Mouse (Mus musculus): Measurements from ENCODE around the gene Mars.
A peak's percentile ranks its signal among the peaks of the same experiment; 100 is the strongest.
"Not testable (repeated sequence)": the region's sequence is repeated elsewhere in the genome, so short reads cannot be mapped to it uniquely, and the experiment has no call there.

Gene Mars

DNA sequence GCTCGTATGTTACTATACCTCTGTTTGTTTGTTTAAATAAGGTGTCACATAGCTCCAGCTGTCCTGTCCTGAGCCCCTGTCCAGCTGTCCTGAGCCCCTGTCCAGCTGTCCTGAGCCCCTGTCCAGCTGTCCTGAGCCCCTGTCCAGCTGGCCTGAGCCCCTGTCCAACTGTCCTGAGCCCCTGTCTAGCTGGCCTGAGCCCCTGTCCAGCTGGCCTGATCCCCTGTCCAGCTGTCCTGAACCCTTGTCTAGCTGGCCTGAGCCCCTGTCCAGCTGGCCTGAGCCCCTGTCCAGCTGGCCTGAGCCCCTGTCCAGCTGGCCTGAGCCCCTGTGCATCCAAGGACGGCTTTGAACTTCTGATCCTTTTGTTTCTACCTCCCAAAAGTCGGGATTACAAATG is 2.4 kb downstream of the Mars start:
- DNase-seq, result not testable (repeated sequence)

DNA sequence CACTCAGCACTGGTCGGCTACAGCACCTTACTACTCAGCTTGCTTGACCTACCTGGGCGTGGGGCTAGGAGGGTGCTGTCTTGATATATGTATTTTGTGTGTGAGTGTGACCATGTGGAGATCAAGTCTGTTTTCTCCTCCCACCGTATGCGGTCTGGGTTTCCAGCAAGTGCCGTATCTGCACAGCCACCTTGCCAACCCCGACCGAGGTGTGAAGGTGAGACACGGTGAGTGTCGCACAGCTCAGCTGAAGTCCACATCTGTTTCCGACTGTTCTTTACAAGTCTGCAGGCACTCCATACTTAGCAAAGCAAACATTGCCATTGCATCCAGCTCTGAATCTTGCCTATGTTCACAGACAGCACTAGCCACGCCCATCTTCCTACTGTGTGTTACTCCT is 8.4 kb downstream of the Mars start:
- no peak for DNase-seq

DNA sequence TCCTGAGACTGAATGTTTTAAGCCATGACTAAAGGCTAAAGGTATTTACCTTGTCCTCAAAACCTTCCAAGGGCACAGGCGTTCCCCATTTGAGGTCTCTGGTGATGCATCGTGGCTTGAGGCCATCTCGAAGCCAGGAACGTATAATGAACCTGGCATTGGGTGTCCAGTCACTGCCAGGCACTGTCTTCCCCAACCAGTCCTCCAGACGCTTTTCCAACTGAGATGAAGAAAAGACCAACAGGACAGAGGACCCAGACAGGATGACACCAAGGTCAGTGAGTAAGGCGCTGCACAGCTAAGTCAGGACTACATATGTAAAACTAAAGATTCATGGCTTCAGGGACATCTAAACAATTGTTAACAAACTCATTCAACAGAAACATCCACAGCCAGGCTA is 11.2 kb downstream of the Mars start:
- DNase-seq, result no peak

DNA sequence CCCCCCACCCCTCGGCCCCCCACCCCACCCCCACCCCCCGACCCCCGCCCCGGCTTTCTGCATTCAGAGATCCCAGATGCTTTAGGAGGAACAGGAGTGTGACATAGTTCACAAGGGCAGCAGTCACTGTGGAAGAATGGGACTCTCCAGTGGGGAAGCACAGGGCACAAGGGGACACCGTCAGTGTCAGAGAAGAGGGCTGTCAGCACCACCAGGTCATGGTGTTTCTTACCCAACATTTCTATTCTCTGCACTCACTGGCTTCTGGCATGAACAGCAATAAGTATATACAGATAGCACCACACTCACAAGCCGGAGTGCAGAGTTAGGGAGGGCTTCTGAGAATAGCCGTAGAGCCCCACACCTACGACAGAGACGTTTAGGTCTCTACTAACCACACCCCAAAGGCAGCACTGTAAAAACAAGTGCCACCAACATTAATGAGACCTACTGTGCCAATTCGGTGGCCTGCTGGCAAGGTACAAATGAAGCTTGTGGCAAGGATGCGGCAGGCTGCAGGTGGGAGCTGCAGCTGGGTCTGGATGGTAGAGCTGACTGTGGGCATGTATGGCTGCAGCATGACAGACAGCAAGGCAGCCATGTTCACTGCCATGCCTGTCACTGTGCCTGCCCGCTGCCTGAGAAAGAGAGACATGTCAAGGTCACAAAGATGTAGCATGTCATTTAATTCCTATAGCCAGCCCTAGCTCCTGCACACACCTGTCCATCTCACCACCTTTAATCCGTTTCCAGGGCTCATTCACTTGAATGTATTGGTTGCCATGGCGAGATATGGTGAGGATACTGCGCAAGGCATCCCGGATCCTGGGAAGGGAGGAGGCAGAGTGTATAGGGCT is 14.3 kb downstream of the Mars start:
- no peak for DNase-seq

DNA sequence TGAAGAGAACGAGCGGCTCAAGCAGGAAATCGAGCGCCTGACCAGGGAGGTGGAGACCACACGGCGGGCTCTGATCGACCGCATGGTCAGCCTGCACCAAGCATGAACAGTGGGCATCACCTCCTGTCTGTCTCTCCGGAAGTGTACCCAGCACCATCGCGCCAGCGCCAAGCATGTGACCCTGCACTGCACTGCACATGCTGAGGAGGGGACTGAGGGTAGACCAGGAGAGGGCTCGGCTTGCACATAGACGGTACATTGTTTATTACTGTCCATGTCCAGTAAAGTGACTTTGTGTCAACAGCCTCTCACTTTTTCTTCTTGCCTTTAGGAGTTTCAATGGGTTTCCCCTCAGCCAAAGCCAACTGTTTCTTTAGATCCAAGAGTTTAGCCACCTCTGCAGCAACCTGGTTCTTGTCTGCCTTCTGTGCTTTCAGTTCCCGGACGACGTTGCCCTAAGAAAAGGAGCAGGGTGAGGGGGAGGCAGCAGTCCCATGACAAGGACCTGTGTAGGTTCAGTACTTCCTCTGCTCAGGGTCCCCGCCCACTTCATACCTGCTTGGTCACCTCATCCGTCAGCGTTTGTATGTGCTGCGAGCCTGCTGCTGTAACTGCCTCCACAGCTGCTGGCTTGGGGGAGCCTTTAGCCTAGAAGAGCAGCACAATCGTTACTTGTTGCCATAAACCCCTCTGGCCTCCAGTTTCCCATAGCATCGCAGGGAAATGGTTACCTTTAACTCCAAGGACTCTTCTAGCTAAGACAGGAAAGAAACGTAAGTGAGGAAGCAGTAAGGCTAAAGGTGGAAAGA is 15.4 kb downstream of the Mars start:
- no peak for DNase-seq

GRCm38 (mm10) chr10:127294895-127295510 is 16.6 kb downstream of the Mars start:
- DNase-seq, result no peak

DNA sequence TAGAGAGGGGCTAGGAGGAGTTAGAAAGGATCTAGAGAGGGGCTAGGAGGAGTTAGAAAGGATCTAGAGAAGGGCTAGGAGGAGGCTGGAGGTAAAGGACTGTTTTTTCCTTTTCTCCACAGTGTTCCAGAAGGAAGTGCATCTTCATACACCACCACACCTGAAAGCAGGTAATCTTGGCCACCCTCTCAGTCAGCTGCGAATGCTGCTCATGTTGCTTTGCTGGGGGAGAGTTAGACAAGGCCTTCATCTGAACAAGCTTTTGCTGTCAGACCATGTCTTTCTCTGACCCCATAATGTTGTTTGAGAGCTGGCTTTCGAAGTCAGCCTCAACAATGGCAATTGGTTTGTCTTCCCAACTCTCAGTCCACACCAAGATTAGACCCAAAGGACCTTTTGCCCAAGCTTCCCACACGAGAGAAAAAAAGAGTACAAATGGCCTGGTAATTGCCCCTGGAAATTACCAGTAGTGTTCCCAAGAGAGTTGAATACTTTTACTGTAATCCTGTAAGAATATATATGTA is 17.9 kb downstream of the Mars start:
- no peak for DNase-seq

DNA sequence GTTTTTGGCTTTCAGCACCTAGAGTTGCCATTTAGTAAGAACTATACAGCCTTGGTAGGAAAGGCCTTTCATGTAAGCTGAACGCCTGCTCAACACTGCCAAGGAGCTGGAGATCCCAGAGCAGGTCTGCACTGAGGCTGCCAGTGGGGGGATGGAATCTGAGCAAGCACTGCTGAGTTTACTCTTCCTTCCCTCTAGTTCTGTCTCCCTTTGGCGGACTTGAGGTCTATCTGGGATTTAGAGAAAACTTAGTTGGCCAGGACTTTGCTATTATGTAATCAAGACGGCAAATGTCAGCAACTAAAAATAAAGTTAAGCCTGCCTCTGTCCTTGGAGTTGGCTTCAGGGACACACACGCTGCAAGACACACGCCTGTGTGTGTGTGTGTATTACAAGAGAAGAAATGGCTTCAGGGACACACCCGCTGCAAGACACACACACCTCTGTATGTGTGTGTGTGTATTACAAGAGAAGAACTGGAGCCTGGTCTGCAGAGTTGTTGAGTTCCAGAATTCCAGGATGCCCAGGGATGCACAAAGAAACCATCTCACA is 18.5 kb downstream of the Mars start:
- peak; percentile 42 for DNase-seq

DNA sequence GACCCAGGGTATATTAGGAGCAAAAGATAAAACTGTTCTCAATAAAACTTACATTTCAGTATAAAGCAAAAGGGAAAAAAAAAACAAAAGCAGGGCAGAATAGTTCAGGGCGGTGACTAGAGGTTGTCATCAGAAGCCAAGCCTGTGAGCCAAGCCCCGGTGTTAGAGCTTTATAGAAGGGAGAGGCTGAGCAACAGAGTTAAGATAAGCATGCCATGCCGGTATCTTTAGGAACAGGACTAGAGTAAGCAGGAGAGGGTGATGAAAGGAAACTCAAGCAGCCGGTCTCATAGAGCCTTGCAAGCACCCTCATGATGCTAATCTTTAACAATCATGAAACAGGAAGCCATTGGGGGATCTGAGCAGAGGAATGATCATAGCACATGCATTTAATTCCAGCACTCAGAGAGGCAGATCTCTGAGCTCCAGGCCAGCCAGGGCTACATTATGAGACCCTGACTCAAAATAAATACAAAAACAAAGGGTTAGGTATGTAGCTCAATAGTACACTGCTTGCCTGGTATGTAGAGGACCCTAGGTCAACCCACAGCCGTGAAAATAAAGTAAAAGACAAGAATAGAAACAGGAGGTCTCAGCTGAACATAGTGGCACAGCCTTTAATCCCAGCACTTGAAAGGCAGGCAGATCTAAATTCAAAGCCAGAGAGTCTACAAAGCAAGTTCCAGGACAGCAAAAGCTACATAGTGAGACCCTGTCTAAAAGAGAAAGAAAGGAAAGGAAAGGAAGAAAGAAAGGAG is 19.5 kb downstream of the Mars start:
- DNase-seq, result no peak

GRCm38 (mm10) chr10:127290930-127291880 is 20.4 kb downstream of the Mars start:
- peak; percentile 70 for DNase-seq

DNA sequence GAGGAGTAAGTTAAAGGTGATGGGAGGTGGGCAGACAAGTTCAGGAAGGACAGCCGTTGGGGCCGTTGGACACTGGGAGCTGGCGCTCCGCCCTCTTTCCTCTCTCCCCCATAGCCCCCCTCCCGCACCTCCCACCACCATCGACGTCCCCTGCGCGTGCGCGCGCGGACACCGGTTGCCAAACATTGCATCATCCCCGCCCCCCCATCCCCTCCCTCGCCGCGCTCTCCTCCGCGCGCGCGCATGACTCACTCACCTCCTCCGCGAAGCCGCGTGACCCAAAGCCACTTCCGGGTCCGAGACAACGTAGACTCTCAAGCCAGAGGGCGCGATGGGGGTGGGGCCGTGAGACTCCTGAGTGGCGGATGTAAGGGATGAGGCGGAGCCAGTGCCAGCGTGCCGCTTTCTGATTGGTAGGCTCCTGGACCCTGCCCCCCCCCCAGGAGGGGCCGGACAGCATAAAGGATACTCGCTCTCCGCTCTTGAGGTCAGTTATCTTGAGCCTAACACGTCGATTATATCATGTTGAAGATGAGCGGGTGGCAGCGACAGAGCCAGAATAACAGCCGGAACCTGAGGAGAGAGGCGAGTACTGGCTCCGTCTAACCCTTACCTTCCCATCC is 21.2 kb downstream of the Mars start:
- DNase-seq, result peak; percentile 100

- DNase-seq, result peak; percentile 72
These were observed 21.9 kb downstream of the Mars start for GRCm38 (mm10) chr10:127289573-127290191.

GRCm38 (mm10) chr10:127288800-127289572 is 22.6 kb downstream of the Mars start, which contains the start of gene Mbd6:
Mbd6 (minus strand) TSS chr10:127289018.
- peak; percentile 96 for DNase-seq

DNA sequence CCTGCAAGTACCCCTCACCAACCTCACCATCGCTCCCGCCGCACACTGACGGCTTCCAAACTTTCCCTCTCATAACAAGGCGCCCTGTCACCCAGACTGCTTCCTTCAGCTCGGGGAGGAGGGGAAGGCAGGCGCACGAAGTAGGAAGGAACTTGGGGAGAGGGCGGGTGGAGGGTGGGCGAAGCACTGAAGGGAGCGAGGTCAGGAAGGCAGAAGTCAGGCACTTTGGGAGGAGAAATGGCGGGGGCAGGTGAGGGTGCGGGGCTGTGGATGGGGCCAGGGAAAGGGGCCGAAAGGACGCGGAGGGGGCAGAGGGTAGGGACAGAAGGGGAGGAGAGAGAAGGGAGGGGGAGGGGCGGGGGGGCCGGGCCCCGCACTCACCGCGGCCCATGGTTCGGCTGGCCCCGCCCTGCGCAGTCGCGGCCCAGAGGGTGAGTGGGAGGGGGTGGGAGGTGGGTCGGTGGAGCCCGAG is 23.2 kb downstream of the Mars start:
- peak; percentile 67 for DNase-seq

DNA sequence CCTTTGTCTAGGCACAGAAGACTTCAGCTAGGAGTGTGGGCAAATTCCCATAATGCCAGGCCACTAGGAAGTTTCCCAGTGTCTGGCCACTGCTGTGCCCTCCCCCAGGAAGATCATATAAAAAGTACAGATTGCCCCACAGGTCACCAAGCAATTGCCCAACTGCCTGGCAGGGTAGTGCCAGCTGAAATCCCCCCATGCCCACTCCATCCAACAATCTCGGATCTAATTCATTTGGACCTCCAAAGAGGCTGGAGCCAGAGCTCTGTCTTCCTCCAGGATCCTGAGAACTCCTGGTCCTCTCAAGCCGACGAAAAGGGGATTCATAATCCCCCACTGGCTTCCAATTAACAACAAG is 23.7 kb downstream of the Mars start:
- DNase-seq, result peak; percentile 34

- DNase-seq, result no peak
These were observed 24.2 kb downstream of the Mars start for GRCm38 (mm10) chr10:127287271-127287935.

GRCm38 (mm10) chr10:127286730-127287129 is 24.9 kb downstream of the Mars start:
- DNase-seq, result no peak

GRCm38 (mm10) chr10:127286194-127286593 is 25.4 kb downstream of the Mars start:
- DNase-seq, result no peak
